Mouse (Mus musculus) cerebellum, adult 2 months (tissue): ENCODE data around the gene Igf2bp3.

Experiments used
- CTCF ChIP-seq: fragments of 200-500 bp; IDR thresholded peaks from 2 replicates; pipeline ENCODE4 v1.5.1; 2011; ENCODE audit warnings: low read depth, mild to moderate bottlenecking, control low read depth, low read length, moderate library complexity, borderline replicate concordance; ENCODE audit not compliant: insufficient read depth
- POLR2A ChIP-seq: fragments of 200-500 bp; IDR thresholded peaks from 2 replicates; pipeline ENCODE4 v1.6.1; 2011; ENCODE audit warnings: low read length, control low read depth, borderline replicate concordance; ENCODE audit not compliant: insufficient read depth

DNA sequence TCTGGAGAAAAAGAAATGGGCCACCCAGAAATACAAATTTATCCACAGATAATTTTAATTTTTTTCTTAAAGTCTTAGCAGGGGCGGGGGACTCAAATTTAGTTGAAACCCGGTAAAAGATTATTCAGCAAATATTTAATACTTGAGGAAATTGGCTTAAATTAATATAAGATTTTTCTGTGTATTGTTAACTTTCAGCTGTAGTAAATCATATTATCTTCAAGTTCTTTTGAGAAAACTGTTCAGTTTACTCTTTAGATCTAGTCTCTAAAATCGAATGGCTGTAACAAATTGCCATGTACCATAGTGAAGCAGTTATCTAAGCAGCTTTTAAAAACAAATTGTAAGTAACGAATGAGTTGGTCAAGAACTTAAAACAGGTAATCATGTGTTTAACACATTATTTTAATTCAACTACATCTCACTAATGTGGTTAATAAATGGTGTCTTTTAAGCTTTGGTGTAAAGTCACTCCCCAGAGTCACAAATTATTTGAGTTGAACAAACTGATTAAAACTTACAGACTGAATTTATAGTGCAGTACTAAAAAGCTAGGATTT is 4.3 kb upstream of the Igf2bp3 start:
- no peak for TF ChIP-seq POLR2A
- no peak for TF ChIP-seq CTCF
